Mouse (Mus musculus) layer of hippocampus, adult 2 months (tissue): ENCODE results near the gene Rab24. TPM values are rescaled to one million over a fixed set of nuclear protein-coding genes. Genes with fewer than 3 reads are reported as not detected.

ENCODE experiments used
- DNase-seq, 2 experiments: peaks; one replicate each; pipeline ENCODE4 v3.0.0; 2022; ENCODE audit warnings: low spot score in 2 of 2
- H3K27ac ChIP-seq: fragments of 200-600 bp; 2 replicates; pipeline ENCODE4 v1.8.1; 2022
- H3K4me3 ChIP-seq: fragments of 200-600 bp; 2 replicates; pipeline ENCODE4 v1.8.1; 2022; ENCODE audit warnings: mild to moderate bottlenecking
- CTCF ChIP-seq: fragments of 200-600 bp; conservative IDR thresholded peaks from 2 replicates; pipeline ENCODE4 v1.8.1; 2022; ENCODE audit warnings: antibody characterized with exemption, mild to moderate bottlenecking, moderate library complexity
- total RNA-seq, 2 experiments: library from RNA; stranded (reverse); gene quantifications; 2 replicates each; pipeline ENCODE4 v1.2.3; 2021

Gene Rab24
- total RNA-seq, 2 experiments from 2014 or later = 82.8 to 84.2 TPM

DNA sequence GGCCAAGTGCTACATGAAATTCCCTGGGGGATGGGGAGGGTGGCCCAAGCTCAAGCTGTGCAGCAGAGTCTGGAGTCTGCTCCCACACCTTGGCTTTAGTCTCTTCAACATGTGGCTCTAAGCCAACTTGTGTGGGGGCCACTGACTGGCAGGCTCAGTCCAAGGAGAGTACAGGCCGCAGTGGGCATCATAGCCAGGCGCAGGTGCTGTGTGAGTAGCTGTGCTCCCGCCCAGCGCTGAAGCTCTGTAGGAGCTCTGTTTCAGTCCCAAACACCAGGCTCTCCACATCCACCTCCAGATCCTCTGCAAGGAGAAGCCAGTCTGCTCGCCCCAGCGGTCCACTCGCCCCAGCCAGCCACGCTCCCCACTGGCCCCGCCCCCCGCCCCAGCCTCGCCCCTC, 3.9 kb upstream of the Rab24 start:
- no peak for TF ChIP-seq CTCF
- Histone ChIP-seq H3K27ac (no peak overlapping the region), H3K4me3 (no peak overlapping the region)
- no peak for DNase-seq

DNA sequence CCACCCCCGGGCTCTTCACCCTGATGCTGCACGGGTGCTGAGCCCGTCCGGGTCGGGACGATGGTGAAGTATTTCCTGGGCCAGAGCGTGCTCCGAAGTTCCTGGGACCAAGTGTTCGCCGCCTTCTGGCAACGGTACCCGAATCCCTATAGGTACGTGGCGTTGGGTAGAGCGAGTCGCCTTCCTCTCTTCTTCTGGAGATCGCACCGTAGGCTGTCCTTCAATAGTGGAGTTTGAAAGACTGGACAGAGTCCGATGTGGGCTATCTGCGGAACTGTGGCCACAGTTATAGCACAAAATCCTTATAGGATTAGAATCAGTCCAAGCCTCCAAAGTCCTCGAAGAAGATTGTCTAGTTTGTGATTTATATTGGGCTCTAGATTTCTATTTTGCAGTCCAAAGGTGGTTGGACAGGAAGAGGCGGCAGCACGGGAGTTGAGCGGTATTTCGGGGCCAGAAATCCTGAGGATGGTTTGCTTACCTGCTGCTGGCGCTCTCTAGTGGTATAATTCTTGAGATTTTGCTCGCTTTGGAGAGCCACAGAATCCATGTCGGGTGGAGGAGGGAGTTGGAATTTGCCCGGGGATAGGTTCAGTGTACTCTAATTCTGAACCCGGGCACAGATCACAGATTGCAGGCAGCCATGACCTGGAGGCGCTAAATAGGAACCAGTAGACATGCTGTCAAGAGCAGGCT, 532 bp upstream of the Rab24 start:
- peak in 1 of 2 experiments; percentile 58 for DNase-seq
- TF ChIP-seq CTCF = peak; percentile 69
- Histone ChIP-seq H3K27ac (peak overlapping the region; percentile 90), H3K4me3 (peak overlapping the region; percentile 89)

GRCm38 (mm10) chr13:55319931-55320533, 1.7 kb downstream of the Rab24 start, which contains the start of gene Prelid1:
Prelid1 (plus strand) TSS chr13:55320500.
- Histone ChIP-seq H3K27ac (peak within 1 kb of the TSS; percentile 90), H3K4me3 (peak within 1 kb of the TSS; percentile 89)
- no peak for DNase-seq
- no peak for TF ChIP-seq CTCF

GRCm38 (mm10) chr13:55318351-55318750, 3.4 kb downstream of the Rab24 start:
- no peak overlapping the region for H3K4me3 ChIP-seq
- H3K27ac ChIP-seq = no peak overlapping the region
- DNase-seq = no peak
- no peak for TF ChIP-seq CTCF

DNA sequence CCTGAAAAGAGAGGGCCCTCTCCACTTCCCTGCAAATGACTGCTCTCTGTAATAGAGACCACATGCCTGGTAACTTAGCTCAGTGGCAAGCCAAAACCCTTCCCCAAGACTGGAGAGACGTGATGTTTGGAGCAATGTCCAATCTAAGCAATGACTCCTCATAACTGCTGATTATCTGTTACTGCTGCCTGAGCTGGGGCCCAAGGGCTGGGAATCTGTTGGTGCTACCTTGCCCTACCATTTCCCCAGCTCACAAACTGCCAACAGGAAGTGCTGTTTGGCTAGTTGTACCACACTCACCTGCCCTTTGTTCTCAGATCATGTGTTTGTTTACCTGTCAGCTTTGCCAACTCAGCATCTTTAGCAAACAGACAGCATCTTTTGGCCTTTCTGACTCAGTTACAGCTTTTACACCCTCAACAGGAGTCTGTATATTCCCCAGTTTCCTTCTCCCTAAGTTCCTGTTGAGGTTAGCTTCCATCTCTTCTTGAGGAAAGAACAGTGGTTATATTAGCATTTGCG, 6.8 kb downstream of the Rab24 start:
- TF ChIP-seq CTCF = no peak
- Histone ChIP-seq H3K27ac (no peak overlapping the region), H3K4me3 (no peak overlapping the region)
- DNase-seq = no peak

- H3K4me3 ChIP-seq = no peak overlapping the region
- no peak for TF ChIP-seq CTCF
- H3K27ac ChIP-seq = peak overlapping the region; percentile 78
Measured at GRCm38 (mm10) chr13:55313051-55313450, 8.7 kb downstream of the Rab24 start.

DNA sequence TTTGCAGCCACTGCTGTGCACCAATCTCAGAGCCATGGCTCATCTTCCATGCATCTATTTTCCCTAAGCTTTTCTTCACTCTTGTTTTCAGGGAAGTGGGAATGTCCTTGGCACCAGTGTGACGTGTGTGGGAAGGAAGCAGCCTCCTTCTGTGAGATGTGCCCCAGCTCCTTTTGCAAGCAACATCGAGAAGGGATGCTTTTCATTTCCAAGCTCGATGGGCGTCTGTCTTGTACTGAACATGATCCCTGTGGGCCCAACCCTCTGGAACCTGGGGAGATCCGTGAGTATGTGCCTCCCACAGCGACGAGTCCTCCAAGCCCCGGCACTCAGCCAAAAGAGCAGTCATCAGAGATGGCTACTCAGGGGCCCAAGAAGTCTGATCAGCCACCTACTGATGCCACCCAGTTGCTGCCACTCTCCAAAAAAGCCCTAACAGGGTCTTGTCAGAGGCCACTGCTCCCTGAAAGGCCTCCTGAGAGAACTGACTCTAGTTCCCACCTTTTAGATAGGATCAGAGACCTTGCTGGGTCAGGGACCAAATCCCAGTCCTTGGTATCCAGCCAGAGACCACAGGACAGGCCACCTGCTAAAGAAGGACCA, 9.6 kb downstream of the Rab24 start:
- peak; percentile 51 to 63 for DNase-seq
- Histone ChIP-seq H3K27ac (peak overlapping the region; percentile 78), H3K4me3 (no peak overlapping the region)
- TF ChIP-seq CTCF = no peak

More at GRCm38 (mm10) chr13:55313051-55313450, 8.7 kb downstream of the Rab24 start:
- DNase-seq = no peak

- TF ChIP-seq CTCF = no peak
- H3K4me3 ChIP-seq = no peak overlapping the region
- H3K27ac ChIP-seq = no peak overlapping the region
- DNase-seq = no peak
Measured at GRCm38 (mm10) chr13:55300913-55301312, 20.8 kb downstream of the Rab24 start.

GRCm38 (mm10) chr13:55296760-55297159, 25.0 kb downstream of the Rab24 start:
- DNase-seq = no peak
- TF ChIP-seq CTCF = no peak
- Histone ChIP-seq H3K27ac (no peak overlapping the region), H3K4me3 (no peak overlapping the region)

- Histone ChIP-seq H3K27ac (no peak overlapping the region), H3K4me3 (no peak overlapping the region)
- peak; percentile 62 for TF ChIP-seq CTCF
- no peak for DNase-seq
Measured at GRCm38 (mm10) chr13:55288854-55289253, 32.9 kb downstream of the Rab24 start.

DNA sequence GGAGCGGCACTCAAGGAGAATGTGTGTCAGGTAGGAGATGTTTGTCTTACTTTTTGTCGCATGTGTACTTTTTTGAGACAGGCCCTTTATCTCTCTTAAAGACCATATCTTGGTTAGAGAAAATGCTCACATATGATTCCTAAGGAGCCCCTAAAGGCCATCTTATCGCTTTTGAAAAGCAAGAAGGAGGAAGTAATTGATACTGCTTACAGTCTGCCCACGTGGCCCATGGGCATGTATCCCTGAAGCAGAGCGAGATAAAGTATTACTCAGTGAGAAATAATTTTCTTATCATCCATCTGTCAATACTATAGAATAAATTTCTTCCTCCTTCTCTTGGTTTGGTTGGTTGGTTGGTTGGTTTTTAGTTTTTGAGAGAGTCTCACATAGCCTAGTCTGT, 44.1 kb downstream of the Rab24 start:
- Histone ChIP-seq H3K27ac (no peak overlapping the region), H3K4me3 (no peak overlapping the region)
- DNase-seq = no peak
- TF ChIP-seq CTCF = no peak

DNA sequence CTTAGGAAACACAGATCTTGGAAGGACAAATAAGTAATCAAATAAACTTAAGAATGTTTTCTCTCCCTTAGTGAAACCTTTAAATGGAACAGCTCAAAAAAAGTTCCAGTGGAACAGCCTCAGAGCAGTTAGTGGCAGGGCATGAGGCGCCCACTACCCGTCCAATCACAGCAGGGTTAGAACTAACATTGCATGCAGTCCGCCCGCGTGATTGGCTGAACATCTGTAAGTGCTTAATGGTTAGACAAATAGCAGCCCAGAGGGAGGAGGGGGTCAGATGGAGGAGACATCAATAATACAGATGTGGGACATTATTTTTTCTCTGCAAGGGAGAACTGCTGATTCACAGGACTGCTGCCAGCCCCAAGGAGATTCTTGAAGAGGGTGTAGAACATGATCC, 44.5 kb downstream of the Rab24 start:
- no peak for TF ChIP-seq CTCF
- Histone ChIP-seq H3K27ac (no peak overlapping the region), H3K4me3 (no peak overlapping the region)
- no peak for DNase-seq

Other genes with a start within 250 kb of the Rab24 start
- gene Uimc1, start 221.6 kb downstream of the Rab24 start, total RNA-seq = 10 to 100 TPM; 27.9 to 28.5 TPM
- 10 to 100 TPM; 43.0 to 50.3 TPM for gene Zfp346, start 216.6 kb downstream of the Rab24 start, total RNA-seq
- gene Gm17617, start 188.4 kb downstream of the Rab24 start, total RNA-seq = not detected
- under 1 TPM; 0.36 to 0.42 TPM for gene Fgfr4, start 169.3 kb downstream of the Rab24 start, total RNA-seq
- 100 to 1,000 TPM; 125 to 131 TPM for gene Nsd1, start 112.2 kb downstream of the Rab24 start, total RNA-seq
- 100 to 1,000 TPM; 142 to 153 TPM for gene Prelid1, start 1.4 kb downstream of the Rab24 start, total RNA-seq
- 1 to 10 TPM; 1.2 to 1.8 TPM for gene Mxd3, start 7.9 kb upstream of the Rab24 start, total RNA-seq
- gene Lman2, start 40.8 kb upstream of the Rab24 start, total RNA-seq = 10 to 100 TPM; 66.2 to 66.8 TPM
- 100 to 1,000 TPM; 113 to 119 TPM for gene Rgs14, start 47.8 kb upstream of the Rab24 start, total RNA-seq
- under 1 TPM in 1 of 2 experiments, not detected in 1; 0.15 TPM for gene Slc34a1, start 76.2 kb upstream of the Rab24 start, total RNA-seq
- gene Pfn3, start 93.3 kb upstream of the Rab24 start, total RNA-seq = not detected
- under 1 TPM; 0.44 to 0.93 TPM for gene F12, start 104.8 kb upstream of the Rab24 start, total RNA-seq
- 10 to 100 TPM; 64.8 to 65.8 TPM for gene Grk6, start 123.1 kb upstream of the Rab24 start, total RNA-seq
- gene Prr7, start 142.3 kb upstream of the Rab24 start, total RNA-seq = 10 to 100 TPM; 83.0 to 84.5 TPM
- gene Dbn1, start 166.2 kb upstream of the Rab24 start, total RNA-seq = 100 to 1,000 TPM; 396 to 403 TPM
- gene Pdlim7, start 191.7 kb upstream of the Rab24 start, total RNA-seq = 10 to 100 TPM; 97.4 to 99.9 TPM
- gene Dok3, start 207.3 kb upstream of the Rab24 start, total RNA-seq = 10 to 100 TPM; 12.2 to 13.7 TPM
- 10 to 100 TPM; 56.2 to 60.6 TPM for gene Ddx41, start 214.7 kb upstream of the Rab24 start, total RNA-seq
- 10 to 100 TPM; 95.3 to 97.7 TPM for gene Fam193b, start 249.2 kb upstream of the Rab24 start, total RNA-seq